Mouse (Mus musculus): ENCODE results near the gene Zfp583.

DNA sequence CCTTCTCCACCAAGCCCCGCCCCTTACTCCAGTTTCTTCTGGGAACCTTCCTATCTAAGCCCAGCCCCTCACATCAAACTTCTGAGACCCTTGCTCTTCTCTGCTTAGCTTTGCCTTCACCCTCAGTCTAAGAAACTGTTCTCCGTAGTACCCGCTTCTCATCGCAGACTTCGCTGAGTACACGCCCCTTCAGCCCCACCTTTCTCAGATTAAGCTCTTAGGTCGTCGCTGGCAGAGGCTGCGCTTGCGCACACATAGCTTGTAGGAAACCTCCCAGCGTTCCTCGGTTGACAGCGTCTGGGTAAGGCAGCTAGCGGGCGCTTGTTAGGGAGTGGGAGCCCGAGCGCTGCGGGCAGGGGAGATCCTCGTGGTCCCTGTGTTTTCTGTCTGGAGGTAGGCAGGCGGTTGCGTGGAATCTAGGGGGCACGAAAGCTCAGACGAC lies 32.0 kb upstream of the Zfp583 start, which contains the start of gene Zfp78:
- TF ChIP-seq CTCF (conservative IDR thresholded peaks at IDR 0.05; ENCODE audit: insufficient read depth, insufficient read length, low read depth, low read length) (no peak), POLR2A (IDR thresholded peaks at IDR 0.05; ENCODE audit: low read depth, low read length) (peak; percentile 15)

All from kidney, adult 2 months (tissue).